Mouse (Mus musculus): ENCODE results near the gene Lif.

DNA sequence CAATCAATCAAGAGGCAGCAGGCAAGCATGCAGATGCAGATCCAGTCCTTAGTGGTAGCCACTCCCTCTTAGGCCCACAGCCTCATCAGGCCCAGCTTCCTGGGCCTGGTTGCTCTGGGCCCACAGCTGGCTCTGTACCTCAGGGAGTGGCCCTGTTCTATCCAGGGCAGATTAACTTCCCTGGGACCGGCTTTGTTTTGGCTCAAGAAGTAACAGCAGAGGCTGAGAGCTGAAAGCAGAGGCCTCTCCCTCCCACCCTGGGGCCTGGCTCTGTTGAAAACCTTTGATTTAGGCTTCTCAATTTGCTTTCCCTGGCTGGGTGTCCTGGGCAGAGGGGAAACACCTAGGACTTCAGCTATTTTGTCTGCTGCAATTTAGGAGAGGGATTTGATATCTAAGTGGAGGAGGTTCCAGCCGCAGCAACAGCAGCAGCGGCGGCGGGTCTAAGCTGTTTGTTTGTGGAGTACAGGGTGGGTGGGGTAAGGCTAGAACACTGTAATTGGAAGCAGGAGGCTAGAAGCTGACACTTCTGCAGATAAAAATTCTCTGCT lies 45.1 kb downstream of the Lif start:
- TF ChIP-seq POLR2A (IDR thresholded peaks at IDR 0.05; ENCODE audit: insufficient read depth, low read depth, low read length) (no peak), CTCF (IDR thresholded peaks at IDR 0.05; ENCODE audit: insufficient read depth, low read depth, low read length) (no peak)
